Mouse (Mus musculus) intestine, embryonic 14.5 days (tissue): ENCODE measurements around the gene Efcab5. TPM values are rescaled to one million over a fixed set of nuclear protein-coding genes. Genes with fewer than 3 reads are reported as not detected.
"Not testable (repeated sequence)": the region's sequence is repeated elsewhere in the genome, so short reads cannot be mapped to it uniquely, and the experiment has no call there.

Experiments used
- ATAC-seq: fragments of 200-750 bp; cut with Nextera tagmentation; replicated peaks from 2 replicates; pipeline ENCODE4 v1.8.0; 2017; ENCODE audit warnings: low read depth, moderate number of reproducible peaks, moderate TSS enrichment, moderate library complexity; ENCODE audit not compliant: low FRiP score, low TSS enrichment
- DNase-seq: peaks from one replicate; pipeline ENCODE4 v3.0.0-alpha.2; 2018; ENCODE audit warnings: low spot score
- H3K27ac ChIP-seq: fragments of 300-500 bp; sonication (generic); 2 replicates; pipeline ENCODE4 v1.5.1; 2014; ENCODE audit warnings: low read depth, mild to moderate bottlenecking, control low read depth
- H3K27me3 ChIP-seq: fragments of 300-500 bp; sonication (generic); replicated peaks from 2 replicates; pipeline ENCODE4 v1.6.1; 2014; ENCODE audit warnings: low read length, control low read depth; ENCODE audit not compliant: control insufficient read depth, insufficient read depth
- H3K36me3 ChIP-seq: fragments of 300-500 bp; sonication (generic); 2 replicates; pipeline ENCODE4 v1.6.1; 2014; ENCODE audit warnings: low read length, control low read depth; ENCODE audit not compliant: control insufficient read depth, insufficient read depth
- H3K4me1 ChIP-seq: fragments of 300-500 bp; sonication (generic); replicated peaks from 2 replicates; pipeline ENCODE4 v1.6.1; 2014; ENCODE audit warnings: low read length, control low read depth, mixed read lengths; ENCODE audit not compliant: control insufficient read depth, insufficient read depth
- H3K4me2 ChIP-seq: fragments of 300-500 bp; sonication (generic); 2 replicates; pipeline ENCODE4 v1.6.1; 2014; ENCODE audit warnings: low read length
- H3K4me3 ChIP-seq: fragments of 300-500 bp; sonication (generic); 2 replicates; pipeline ENCODE4 v1.5.1; 2014; ENCODE audit warnings: low read depth, low read length, control low read depth, mixed read lengths
- H3K9ac ChIP-seq: fragments of 300-500 bp; sonication (generic); 2 replicates; pipeline ENCODE4 v1.6.1; 2014; ENCODE audit warnings: mild to moderate bottlenecking, low read length
- H3K9me3 ChIP-seq: fragments of 300-500 bp; sonication (generic); 2 replicates; pipeline ENCODE4 v1.6.1; 2016; ENCODE audit warnings: low read length, control low read depth; ENCODE audit not compliant: control insufficient read depth
- WGBS: fragments of 180-500 bp; shearing (Covaris S2); extraction: QIAGEN DNeasy Blood & Tissue Kit; methylation state at CpG from one replicate; pipeline ENCODE4 v1.1.7; 2014; 5-methylcytosine and 5-hydroxymethylcytosine counted together
- polyA plus RNA-seq: library from polyadenylated mRNA; unstranded; fragments of >200 nt; fragmentation: Nextera tagmentation; extraction: Ambion mirVana; gene quantifications from 2 replicates; pipeline ENCODE4 v1.2.1, GENCODE M21; 2014

The Efcab5 gene
- polyA plus RNA-seq, 1 experiment from 2014 or later = 0.58 TPM

- Histone ChIP-seq H3K9me3 (no peaks in the 10 kb centered on the region), H3K4me1 (no peaks in the 10 kb centered on the region), H3K36me3 (no peaks in the 10 kb centered on the region), H3K27ac (no peak overlapping the region), H3K4me2 (no peak overlapping the region), H3K9ac (no peak overlapping the region), H3K27me3 (no peaks in the 10 kb centered on the region), H3K4me3 (no peak overlapping the region)
- no peak for ATAC-seq
- WGBS = 77% methylated on average over 9 of the region's 9 CpGs
- DNase-seq = no peak
Observed at GRCm38 (mm10) chr11:77160341-77160740, 28.4 kb downstream of the Efcab5 start.

DNA sequence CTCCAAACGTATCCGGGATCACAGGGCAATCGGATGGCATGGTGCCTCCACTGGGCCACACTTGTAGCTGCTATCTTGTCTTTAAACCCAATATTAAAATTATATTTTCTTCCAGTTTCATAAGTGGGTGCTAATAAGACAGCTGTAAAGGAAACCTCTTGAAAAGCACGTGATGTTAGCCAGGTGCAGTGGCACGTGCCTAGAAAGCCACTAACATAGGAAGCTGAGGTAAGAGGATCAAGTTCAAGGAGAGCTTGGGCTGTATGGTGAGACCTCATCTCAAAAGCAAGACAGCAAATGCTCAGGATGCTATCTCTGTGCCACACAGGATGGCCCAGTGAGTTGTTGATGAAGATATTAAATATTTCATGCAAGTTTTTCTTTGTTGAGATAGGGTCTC lies 34.6 kb downstream of the Efcab5 start:
- WGBS = 77% methylated on average over 5 of the region's 5 CpGs
- Histone ChIP-seq H3K4me3 (no peak overlapping the region), H3K4me2 (no peak overlapping the region), H3K4me1 (no peaks in the 10 kb centered on the region), H3K9me3 (no peaks in the 10 kb centered on the region), H3K9ac (no peak overlapping the region), H3K27ac (no peak overlapping the region), H3K27me3 (no peaks in the 10 kb centered on the region), H3K36me3 (no peaks in the 10 kb centered on the region)
- no peak for DNase-seq
- ATAC-seq = no peak

DNA sequence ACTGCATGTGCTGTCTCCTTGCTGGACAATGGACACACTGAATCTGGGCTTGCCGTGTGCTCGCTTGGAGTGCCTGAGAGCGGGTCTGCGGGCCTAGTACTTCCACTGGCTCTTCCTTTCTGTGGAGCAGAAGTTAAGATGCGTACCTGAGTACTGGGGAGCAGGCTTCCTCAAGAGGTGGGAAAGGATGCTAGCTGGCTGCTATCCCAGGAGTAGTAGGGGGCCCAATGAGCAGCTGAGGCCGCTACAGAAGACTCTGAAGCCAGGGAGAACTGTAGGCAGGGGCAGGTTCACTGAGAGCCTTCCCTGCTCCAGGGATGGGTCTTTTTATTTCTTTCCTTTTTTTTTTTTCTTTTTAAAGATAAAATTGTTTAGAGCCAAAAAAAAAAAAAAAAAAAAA lies 38.0 kb downstream of the Efcab5 start:
- H3K4me2 ChIP-seq = no peak overlapping the region
- H3K4me1 ChIP-seq = no peaks in the 10 kb centered on the region
- no peak overlapping the region for H3K27ac ChIP-seq
- 88% methylated on average over 6 of the region's 6 CpGs for WGBS
- no peak for DNase-seq
- ATAC-seq = no peak
- no peak overlapping the region for H3K4me3 ChIP-seq
- H3K9me3 ChIP-seq = no peaks in the 10 kb centered on the region
- no peaks in the 10 kb centered on the region for H3K36me3 ChIP-seq
- H3K9ac ChIP-seq = no peak overlapping the region
- no peaks in the 10 kb centered on the region for H3K27me3 ChIP-seq

DNA sequence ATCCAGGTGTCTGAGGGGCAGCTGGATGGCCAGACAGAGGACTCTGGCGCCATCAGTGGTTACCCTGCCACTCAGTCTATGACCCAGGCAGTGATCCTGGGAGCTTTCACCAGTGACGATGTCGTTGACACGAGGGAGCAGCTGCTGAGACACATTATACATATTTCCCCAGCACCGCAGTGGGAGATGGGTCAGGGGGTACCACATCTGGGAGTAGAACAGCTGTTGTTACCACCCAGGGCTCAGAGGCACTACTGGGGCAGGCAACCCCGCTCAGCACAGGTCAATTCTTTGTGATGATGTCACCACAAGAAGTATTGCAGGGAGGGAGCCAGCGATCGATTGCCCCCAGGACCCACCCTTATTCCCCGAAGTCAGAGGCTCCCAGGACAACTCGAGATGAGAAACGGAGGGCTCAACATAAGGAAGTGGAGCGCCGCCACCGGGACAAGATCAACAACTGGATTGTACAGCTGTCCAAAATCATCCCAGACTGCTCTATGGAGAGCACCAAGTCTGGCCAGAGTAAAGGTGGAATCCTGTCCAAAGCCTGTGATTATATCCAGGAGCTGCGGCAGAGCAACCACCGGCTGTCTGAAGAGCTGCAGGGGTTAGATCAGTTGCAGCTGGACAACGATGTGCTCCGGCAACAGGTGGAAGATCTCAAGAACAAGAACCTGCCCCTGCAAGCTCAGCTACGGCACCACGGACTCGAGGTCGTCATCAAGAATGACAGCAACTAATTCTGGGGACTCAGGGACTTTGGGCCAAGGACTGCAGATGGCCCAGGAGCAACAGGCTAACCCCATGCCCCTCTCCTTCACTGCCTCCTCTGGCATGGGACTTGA lies 38.8 kb downstream of the Efcab5 start:
- not testable (repeated sequence) for H3K27me3 ChIP-seq, ATAC-seq, H3K27ac ChIP-seq, H3K4me2 ChIP-seq, H3K4me3 ChIP-seq, H3K9ac ChIP-seq, DNase-seq, H3K4me1 ChIP-seq, H3K36me3 ChIP-seq, H3K9me3 ChIP-seq
- WGBS = 47% methylated on average over 21 of the region's 22 CpGs

- Histone ChIP-seq H3K9ac (no peak overlapping the region), H3K27me3 (no peaks in the 10 kb centered on the region), H3K27ac (no peak overlapping the region), H3K36me3 (no peaks in the 10 kb centered on the region), H3K4me1 (no peaks in the 10 kb centered on the region), H3K4me2 (no peak overlapping the region), H3K4me3 (no peak overlapping the region), H3K9me3 (no peaks in the 10 kb centered on the region)
- DNase-seq = no peak
- WGBS = 91% methylated on average over 2 of the region's 2 CpGs
- no peak for ATAC-seq
Observed at GRCm38 (mm10) chr11:77148774-77149173, 40.0 kb downstream of the Efcab5 start.

DNA sequence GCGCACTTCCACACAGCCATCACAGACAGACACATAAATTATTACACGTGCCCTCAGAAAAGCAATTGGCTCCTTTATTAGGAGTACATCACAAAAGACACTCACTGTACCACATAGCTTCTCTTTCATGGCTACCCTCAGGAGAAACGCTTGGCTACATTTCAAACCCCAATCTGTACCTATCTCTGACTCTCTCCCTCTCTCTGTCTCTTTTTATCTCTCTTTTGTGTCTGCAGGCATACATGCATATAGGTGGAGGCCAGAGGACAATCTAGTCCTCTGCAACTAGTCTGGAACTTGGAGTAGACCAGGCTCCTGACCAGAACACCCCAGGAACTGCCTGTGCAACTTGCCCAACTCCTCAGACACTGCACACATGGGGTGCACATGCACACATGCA lies 41.0 kb downstream of the Efcab5 start:
- H3K9ac ChIP-seq = no peak overlapping the region
- H3K36me3 ChIP-seq = no peaks in the 10 kb centered on the region
- 92% methylated on average over 3 of the region's 3 CpGs for WGBS
- H3K9me3 ChIP-seq = no peaks in the 10 kb centered on the region
- H3K4me3 ChIP-seq = no peak overlapping the region
- DNase-seq (no peak), ATAC-seq (no peak)
- no peaks in the 10 kb centered on the region; the same call in 1 of the 2 replicates for H3K4me1 ChIP-seq
- H3K4me2 ChIP-seq = no peak overlapping the region
- no peak overlapping the region for H3K27ac ChIP-seq
- no peaks in the 10 kb centered on the region for H3K27me3 ChIP-seq

GRCm38 (mm10) chr11:77145423-77145822 lies 43.3 kb downstream of the Efcab5 start:
- no peak overlapping the region for H3K4me3 ChIP-seq
- no peak for DNase-seq
- no peak overlapping the region for H3K4me2 ChIP-seq
- no peaks in the 10 kb centered on the region for H3K9me3 ChIP-seq
- no peaks in the 10 kb centered on the region for H3K27me3 ChIP-seq
- 30% methylated on average over 4 of the region's 4 CpGs for WGBS
- H3K9ac ChIP-seq = no peak overlapping the region
- H3K27ac ChIP-seq = no peak overlapping the region
- ATAC-seq = no peak
- no peaks in the 10 kb centered on the region for H3K36me3 ChIP-seq
- no peaks in the 10 kb centered on the region; the same call in 1 of the 2 replicates for H3K4me1 ChIP-seq

DNA sequence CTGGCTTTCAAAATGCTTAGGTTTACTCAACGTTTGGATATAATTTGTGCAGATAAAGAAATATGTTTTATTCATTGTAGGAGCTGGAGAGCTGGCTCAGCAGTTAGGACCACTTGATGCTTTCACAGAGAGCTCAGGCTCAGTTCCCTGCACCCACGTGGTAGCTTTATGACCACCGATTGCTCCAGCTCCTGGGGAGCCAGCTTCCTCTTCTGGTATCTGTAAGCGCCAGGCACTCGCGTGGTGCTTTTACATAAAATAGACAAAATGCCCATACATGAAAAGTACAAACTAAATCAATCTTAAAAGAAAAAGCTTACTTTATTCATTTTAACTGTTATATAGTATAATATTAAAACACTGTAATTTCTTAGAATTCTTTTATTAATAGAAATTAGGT lies 46.8 kb downstream of the Efcab5 start:
- no peaks in the 10 kb centered on the region for H3K36me3 ChIP-seq

DNA sequence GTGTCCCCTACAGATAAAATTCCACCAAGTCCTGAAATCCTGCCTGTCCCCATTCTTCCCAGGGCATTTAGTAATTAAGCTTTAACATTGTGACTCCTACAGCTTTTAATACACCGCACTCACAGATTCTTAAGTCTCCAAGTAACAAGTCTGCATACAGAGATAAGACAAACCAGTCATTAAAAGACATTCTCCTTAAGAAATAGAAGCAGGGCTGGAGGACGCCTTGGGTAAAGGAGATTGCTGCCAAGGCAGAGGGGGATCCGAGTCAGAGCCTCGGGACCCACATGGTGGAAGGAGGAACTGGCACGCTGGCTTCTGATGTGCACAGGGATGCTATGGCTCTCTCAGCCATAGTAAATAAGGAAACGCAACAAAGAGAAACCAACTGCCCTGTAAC lies 48.8 kb downstream of the Efcab5 start:
- Histone ChIP-seq H3K4me3 (no peak overlapping the region), H3K27ac (no peak overlapping the region), H3K27me3 (no peaks in the 10 kb centered on the region), H3K9me3 (no peaks in the 10 kb centered on the region), H3K36me3 (no peaks in the 10 kb centered on the region), H3K9ac (no peak overlapping the region), H3K4me1 (no peaks in the 10 kb centered on the region; the same call in 1 of the 2 replicates), H3K4me2 (no peak overlapping the region)
- ATAC-seq (no peak), DNase-seq (no peak)
- 80% methylated on average over 6 of the region's 6 CpGs for WGBS

More for the DNA sequence above, 46.8 kb downstream of the Efcab5 start:
- 63% methylated on average over 6 of the region's 6 CpGs for WGBS
- H3K27ac ChIP-seq = no peak overlapping the region
- no peaks in the 10 kb centered on the region for H3K27me3 ChIP-seq
- H3K9ac ChIP-seq = no peak overlapping the region
- no peak overlapping the region for H3K4me2 ChIP-seq
- no peak overlapping the region for H3K4me3 ChIP-seq
- no peak for ATAC-seq
- no peaks in the 10 kb centered on the region for H3K9me3 ChIP-seq
- H3K4me1 ChIP-seq = no peaks in the 10 kb centered on the region; the same call in 1 of the 2 replicates
- no peak for DNase-seq
